Mouse (Mus musculus): ENCODE results near the gene Ank2. TPM values are rescaled to one million over a fixed set of nuclear protein-coding genes. Genes with fewer than 3 reads are reported as not detected.

The Ank2 gene
- polyA plus RNA-seq, 1 experiment from 2014 or later = 131 TPM

- Histone ChIP-seq H3K4me1 (no peaks in the 10 kb centered on the region), H3K9me3 (replicated peaks) (no peaks in the 10 kb centered on the region), H3K9ac (no peak overlapping the region), H3K27ac (no peak overlapping the region), H3K36me3 (peaks cover 14% of the 10 kb centered on the region), H3K4me2 (replicated peaks) (no peak overlapping the region), H3K27me3 (no peaks in the 10 kb centered on the region), H3K4me3 (no peak overlapping the region)
- 88% methylated on average over 7 of the region's 7 CpGs for WGBS
- ATAC-seq (ENCODE audit: low FRiP score) = no peak
Observed at GRCm38 (mm10) chr3:127041288-127041687, 457.9 kb downstream of the Ank2 start.

- no peak for ATAC-seq (ENCODE audit: low FRiP score)
- Histone ChIP-seq H3K9ac (no peak overlapping the region), H3K27me3 (no peaks in the 10 kb centered on the region), H3K4me1 (no peaks in the 10 kb centered on the region), H3K4me3 (no peak overlapping the region), H3K4me2 (replicated peaks) (no peak overlapping the region), H3K36me3 (no peaks in the 10 kb centered on the region), H3K9me3 (replicated peaks) (no peaks in the 10 kb centered on the region), H3K27ac (no peak overlapping the region)
- 86% methylated on average over 7 of the region's 7 CpGs for WGBS
Observed at GRCm38 (mm10) chr3:127038570-127038969, 460.6 kb downstream of the Ank2 start.

GRCm38 (mm10) chr3:127036118-127036517, 463.0 kb downstream of the Ank2 start:
- H3K27ac ChIP-seq = no peak overlapping the region
- no peak overlapping the region for H3K4me2 ChIP-seq (replicated peaks)
- no peak overlapping the region for H3K9ac ChIP-seq
- H3K4me3 ChIP-seq = no peak overlapping the region
- H3K9me3 ChIP-seq (replicated peaks) = no peaks in the 10 kb centered on the region
- 82% methylated on average over 4 of the region's 5 CpGs for WGBS
- ATAC-seq (ENCODE audit: low FRiP score) = no peak
- H3K27me3 ChIP-seq = no peaks in the 10 kb centered on the region
- peaks cover 6% of the 10 kb centered on the region for H3K36me3 ChIP-seq
- H3K4me1 ChIP-seq = no peaks in the 10 kb centered on the region

- H3K36me3 ChIP-seq = peaks cover 6% of the 10 kb centered on the region
- H3K9ac ChIP-seq = no peak overlapping the region
- ATAC-seq (ENCODE audit: low FRiP score) = no peak
- H3K4me1 ChIP-seq = no peaks in the 10 kb centered on the region
- WGBS = 93% methylated on average over 12 of the region's 12 CpGs
- H3K4me3 ChIP-seq = no peak overlapping the region
- H3K27ac ChIP-seq = no peak overlapping the region
- no peaks in the 10 kb centered on the region for H3K9me3 ChIP-seq (replicated peaks)
- H3K4me2 ChIP-seq (replicated peaks) = no peak overlapping the region
- no peaks in the 10 kb centered on the region for H3K27me3 ChIP-seq
Observed at GRCm38 (mm10) chr3:127035540-127035939, 463.6 kb downstream of the Ank2 start.

- no peaks in the 10 kb centered on the region for H3K4me1 ChIP-seq
- H3K27ac ChIP-seq = no peak overlapping the region
- ATAC-seq (ENCODE audit: low FRiP score) = no peak
- no peaks in the 10 kb centered on the region for H3K9me3 ChIP-seq (replicated peaks)
- no peak overlapping the region for H3K4me3 ChIP-seq
- no peak overlapping the region for H3K9ac ChIP-seq
- no peak overlapping the region for H3K4me2 ChIP-seq (replicated peaks)
- H3K27me3 ChIP-seq = no peaks in the 10 kb centered on the region
- WGBS = 89% methylated on average over 3 of the region's 3 CpGs
- peaks cover 6% of the 10 kb centered on the region for H3K36me3 ChIP-seq
Observed at GRCm38 (mm10) chr3:127034983-127035382, 464.2 kb downstream of the Ank2 start.

- no peak overlapping the region for H3K27ac ChIP-seq
- H3K36me3 ChIP-seq = peaks cover 26% of the 10 kb centered on the region
- H3K4me3 ChIP-seq = no peak overlapping the region
- WGBS = 90% methylated on average over 4 of the region's 4 CpGs
- ATAC-seq (ENCODE audit: low FRiP score) = no peak
- no peaks in the 10 kb centered on the region for H3K9me3 ChIP-seq (replicated peaks)
- no peaks in the 10 kb centered on the region for H3K27me3 ChIP-seq
- H3K4me2 ChIP-seq (replicated peaks) = no peak overlapping the region
- no peak overlapping the region for H3K9ac ChIP-seq
- H3K4me1 ChIP-seq = 0 out of 2 replicates have a peak, but pooled peaks cover 3% of the 10 kb centered on the region
Observed at GRCm38 (mm10) chr3:127023992-127024391, 475.2 kb downstream of the Ank2 start.

GRCm38 (mm10) chr3:127020167-127020566, 479.0 kb downstream of the Ank2 start:
- H3K27me3 ChIP-seq = no peaks in the 10 kb centered on the region
- H3K4me2 ChIP-seq (replicated peaks) = no peak overlapping the region
- H3K9ac ChIP-seq = no peak overlapping the region
- no peak for ATAC-seq (ENCODE audit: low FRiP score)
- H3K9me3 ChIP-seq (replicated peaks) = no peaks in the 10 kb centered on the region
- H3K36me3 ChIP-seq = peaks cover 19% of the 10 kb centered on the region
- WGBS = 83% methylated on average over 1 of the region's 1 CpGs
- 0 out of 2 replicates have a peak, but pooled peaks cover 4% of the 10 kb centered on the region for H3K4me1 ChIP-seq
- H3K4me3 ChIP-seq = no peak overlapping the region
- no peak overlapping the region for H3K27ac ChIP-seq

GRCm38 (mm10) chr3:127019728-127020127, 479.4 kb downstream of the Ank2 start:
- H3K27me3 ChIP-seq = no peaks in the 10 kb centered on the region
- ATAC-seq (ENCODE audit: low FRiP score) = no peak
- H3K36me3 ChIP-seq = peaks cover 24% of the 10 kb centered on the region
- H3K9ac ChIP-seq = no peak overlapping the region
- H3K27ac ChIP-seq = no peak overlapping the region
- H3K9me3 ChIP-seq (replicated peaks) = no peaks in the 10 kb centered on the region
- 85% methylated on average over 3 of the region's 3 CpGs for whole genome bisulfite sequencing
- H3K4me3 ChIP-seq = no peak overlapping the region
- 0 out of 2 replicates have a peak, but pooled peaks cover 4% of the 10 kb centered on the region for H3K4me1 ChIP-seq
- H3K4me2 ChIP-seq (replicated peaks) = no peak overlapping the region

GRCm38 (mm10) chr3:127019109-127019508, 480.0 kb downstream of the Ank2 start:
- 45% methylated on average over 6 of the region's 6 CpGs for WGBS

GRCm38 (mm10) chr3:127017523-127017922, 481.6 kb downstream of the Ank2 start:
- Histone ChIP-seq H3K36me3 (peaks cover 21% of the 10 kb centered on the region), H3K9me3 (replicated peaks) (no peaks in the 10 kb centered on the region), H3K4me1 (0 out of 2 replicates have a peak, but pooled peaks cover 4% of the 10 kb centered on the region), H3K27me3 (no peaks in the 10 kb centered on the region), H3K27ac (no peak overlapping the region), H3K4me3 (no peak overlapping the region), H3K4me2 (replicated peaks) (no peak overlapping the region), H3K9ac (no peak overlapping the region)
- ATAC-seq (ENCODE audit: low FRiP score) = no peak
- WGBS = 89% methylated on average over 3 of the region's 3 CpGs

More at GRCm38 (mm10) chr3:127019109-127019508, 480.0 kb downstream of the Ank2 start:
- ATAC-seq (ENCODE audit: low FRiP score) = no peak
- no peaks in the 10 kb centered on the region for H3K9me3 ChIP-seq (replicated peaks)
- no peaks in the 10 kb centered on the region for H3K27me3 ChIP-seq
- H3K36me3 ChIP-seq = peaks cover 28% of the 10 kb centered on the region
- H3K4me1 ChIP-seq = 0 out of 2 replicates have a peak, but pooled peaks cover 4% of the 10 kb centered on the region
- H3K9ac ChIP-seq = no peak overlapping the region
- H3K4me2 ChIP-seq (replicated peaks) = no peak overlapping the region
- no peak overlapping the region for H3K4me3 ChIP-seq
- no peak overlapping the region for H3K27ac ChIP-seq

- 92% methylated on average over 6 of the region's 6 CpGs for WGBS
- peaks cover 25% of the 10 kb centered on the region for H3K36me3 ChIP-seq
- H3K27me3 ChIP-seq = no peaks in the 10 kb centered on the region
- H3K9ac ChIP-seq = no peak overlapping the region
- ATAC-seq (ENCODE audit: low FRiP score) = no peak
- H3K4me3 ChIP-seq = no peak overlapping the region
- H3K4me1 ChIP-seq = 0 out of 2 replicates have a peak, but pooled peaks cover 4% of the 10 kb centered on the region
- no peak overlapping the region for H3K4me2 ChIP-seq (replicated peaks)
- no peak overlapping the region for H3K27ac ChIP-seq
- no peaks in the 10 kb centered on the region for H3K9me3 ChIP-seq (replicated peaks)
Observed at GRCm38 (mm10) chr3:127015596-127015995, 483.6 kb downstream of the Ank2 start.

GRCm38 (mm10) chr3:127015175-127015574, 484.0 kb downstream of the Ank2 start:
- Histone ChIP-seq H3K4me2 (replicated peaks) (no peak overlapping the region), H3K4me1 (0 out of 2 replicates have a peak, but pooled peaks cover 4% of the 10 kb centered on the region), H3K9ac (no peak overlapping the region), H3K27me3 (no peaks in the 10 kb centered on the region), H3K4me3 (no peak overlapping the region), H3K9me3 (replicated peaks) (no peaks in the 10 kb centered on the region), H3K36me3 (peaks cover 29% of the 10 kb centered on the region), H3K27ac (no peak overlapping the region)
- no peak for ATAC-seq (ENCODE audit: low FRiP score)
- WGBS = 82% methylated on average over 6 of the region's 6 CpGs

GRCm38 (mm10) chr3:127013976-127014375, 485.2 kb downstream of the Ank2 start:
- H3K9ac ChIP-seq = no peak overlapping the region
- H3K9me3 ChIP-seq (replicated peaks) = no peaks in the 10 kb centered on the region
- H3K27me3 ChIP-seq = no peaks in the 10 kb centered on the region
- WGBS = 80% methylated on average over 4 of the region's 4 CpGs
- no peak for ATAC-seq (ENCODE audit: low FRiP score)
- H3K36me3 ChIP-seq = peaks cover 36% of the 10 kb centered on the region
- H3K4me2 ChIP-seq (replicated peaks) = no peak overlapping the region
- no peak overlapping the region for H3K4me3 ChIP-seq
- no peak overlapping the region for H3K27ac ChIP-seq
- 0 out of 2 replicates have a peak, but pooled peaks cover 1% of the 10 kb centered on the region for H3K4me1 ChIP-seq

Measured in hindbrain, embryonic 12.5 days (tissue).